Mouse (Mus musculus) ovary, adult 18-20 months (tissue): Measurements from ENCODE around the gene Irf3.
A peak's percentile ranks its signal among the peaks of the same experiment; 100 is the strongest.

Experiments used
- DNase-seq: peaks from one replicate; pipeline ENCODE4 v3.0.0; 2022; ENCODE audit warnings: low spot score, mixed read lengths

The Irf3 gene

GRCm38 (mm10) chr7:44997231-44997939, at the start of gene Irf3:
Irf3 (plus strand) TSS chr7:44997648.
- DNase-seq, result peak; percentile 92

GRCm38 (mm10) chr7:44949922-44950321, 47.5 kb upstream of the Irf3 start:
- no peak for DNase-seq

- DNase-seq, result peak; percentile 77
Measured at GRCm38 (mm10) chr7:44951960-44952359, 45.5 kb upstream of the Irf3 start.

DNA sequence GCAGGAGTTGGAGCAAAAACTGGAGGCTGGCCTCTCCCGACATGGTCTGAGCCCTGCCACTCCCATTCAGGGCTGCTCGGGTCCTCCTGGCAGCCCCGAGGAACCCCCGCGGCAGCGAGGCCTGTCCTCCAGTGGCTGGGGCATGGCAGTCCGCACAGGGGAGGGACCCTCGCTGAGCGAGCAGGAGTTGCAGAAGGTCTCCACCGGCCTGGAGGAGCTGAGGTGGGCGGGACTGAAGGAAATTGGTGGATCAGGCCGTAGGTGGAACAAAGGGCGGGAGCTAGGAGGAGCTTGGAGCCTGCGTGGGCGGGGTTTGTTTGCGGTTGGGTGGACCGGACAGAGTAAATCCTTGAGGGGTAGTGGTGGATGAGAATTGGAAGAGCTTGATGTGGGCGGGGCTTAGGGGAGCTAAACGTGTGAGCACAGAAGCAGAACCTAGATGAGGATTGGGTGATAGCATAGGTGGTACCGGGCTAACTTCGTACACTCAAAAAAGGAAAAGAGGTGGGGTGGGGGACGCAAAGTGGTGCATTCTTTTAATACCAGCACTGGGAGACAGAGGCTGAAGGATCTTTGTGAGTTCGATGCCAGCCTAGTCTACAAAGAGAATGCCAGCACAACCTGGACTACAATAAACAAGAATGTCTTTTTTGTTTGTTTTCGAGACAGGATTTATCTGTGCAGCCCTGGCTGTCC, 44.7 kb upstream of the Irf3 start:
- DNase-seq, result peak; percentile 94

DNA sequence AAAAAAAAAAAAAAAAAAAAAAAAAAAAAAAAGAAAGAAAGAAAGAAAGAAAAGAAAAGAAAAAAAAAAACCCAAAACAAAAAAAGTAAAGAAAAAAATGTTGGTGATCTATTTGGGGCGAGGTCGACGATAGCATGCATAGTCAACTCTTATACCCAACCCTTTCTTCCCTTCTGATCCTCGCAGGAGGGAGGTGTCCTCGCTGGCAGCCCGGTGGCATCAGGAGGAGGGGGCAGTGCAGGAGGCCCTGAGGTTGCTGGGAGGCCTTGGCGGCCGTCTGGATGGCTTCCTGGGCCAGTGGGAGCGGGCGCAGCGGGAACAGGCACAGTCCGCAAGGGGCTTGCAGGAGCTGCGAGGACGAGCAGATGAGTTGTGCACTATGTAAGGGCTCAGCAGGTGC, 43.9 kb upstream of the Irf3 start:
- DNase-seq, result no peak

GRCm38 (mm10) chr7:44954091-44954885, 43.2 kb upstream of the Irf3 start:
- DNase-seq, result no peak

DNA sequence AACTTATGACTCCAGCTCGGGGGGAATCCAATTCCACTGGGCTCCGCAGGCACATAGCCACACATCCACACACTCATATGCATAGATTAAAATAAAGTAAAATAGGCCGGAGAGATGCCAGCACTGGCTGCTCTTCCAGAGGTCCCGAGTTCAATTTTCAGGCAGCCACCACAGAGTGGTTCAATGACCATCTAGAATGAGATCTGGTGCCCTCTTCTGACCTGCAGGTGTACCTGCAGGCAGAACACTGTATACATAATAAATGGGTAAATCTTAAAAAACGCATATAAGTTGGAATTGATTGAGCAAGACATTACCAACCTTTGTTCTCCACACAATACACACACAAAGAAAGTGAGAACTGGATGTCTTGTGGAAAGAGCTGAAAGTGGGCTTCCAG, 41.8 kb upstream of the Irf3 start:
- DNase-seq, result no peak

GRCm38 (mm10) chr7:44956266-44956665, 41.2 kb upstream of the Irf3 start:
- DNase-seq, result no peak

- no peak for DNase-seq
Measured at GRCm38 (mm10) chr7:44957183-44957835, 40.1 kb upstream of the Irf3 start.

GRCm38 (mm10) chr7:44958208-44958607, 39.2 kb upstream of the Irf3 start:
- DNase-seq, result no peak

GRCm38 (mm10) chr7:44959281-44959680, 38.2 kb upstream of the Irf3 start:
- no peak for DNase-seq

DNA sequence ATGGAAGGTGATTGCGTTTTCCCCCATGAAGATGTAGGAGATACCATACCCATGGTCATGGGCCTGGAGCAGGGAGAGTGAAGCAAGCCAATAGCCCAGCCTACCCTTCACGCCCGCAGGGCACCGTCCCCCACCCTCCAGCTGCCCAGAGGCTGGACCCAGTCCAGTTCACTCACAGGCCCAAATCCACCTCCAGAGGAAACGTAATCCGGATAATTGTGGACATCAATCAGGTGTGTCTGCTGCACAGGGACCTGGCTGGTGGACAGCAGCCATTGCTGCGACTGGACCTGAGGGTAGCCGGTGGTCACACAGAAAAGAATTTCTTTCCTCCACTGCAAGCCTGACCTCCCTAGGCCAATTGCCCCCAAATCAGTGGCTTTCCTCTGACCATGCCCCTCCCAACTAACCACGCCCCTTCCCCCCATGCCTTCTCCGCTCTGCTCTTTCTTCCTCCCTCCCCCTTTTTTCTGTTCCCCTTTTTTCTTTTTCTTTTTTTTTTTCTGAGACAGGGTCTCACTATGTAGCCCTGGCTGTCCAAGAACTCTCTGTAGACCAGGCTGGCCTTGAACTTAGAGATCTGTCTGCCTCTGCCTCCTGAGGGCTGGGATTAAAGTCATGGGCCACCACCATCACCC, 37.5 kb upstream of the Irf3 start:
- no peak for DNase-seq

DNA sequence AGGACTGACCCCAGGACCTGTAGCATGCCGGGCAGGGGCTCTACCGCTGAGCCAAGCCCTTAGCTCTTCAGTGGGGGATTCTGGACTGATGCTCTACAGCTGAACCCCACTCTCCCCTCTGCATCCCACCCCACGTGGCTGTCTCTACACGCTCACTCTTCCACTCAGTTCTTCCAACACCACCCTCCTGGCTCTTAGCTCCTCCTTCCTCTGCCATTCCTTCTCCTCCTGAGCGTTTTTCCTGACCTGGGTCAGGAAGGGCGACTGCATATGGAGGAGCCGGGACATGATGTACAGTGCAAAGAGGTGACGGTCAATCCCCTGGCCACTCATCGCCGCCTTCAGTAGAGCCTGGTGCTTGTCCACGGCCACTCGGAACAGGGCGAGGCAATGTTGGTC, 36.9 kb upstream of the Irf3 start:
- no peak for DNase-seq

- no peak for DNase-seq
Measured at GRCm38 (mm10) chr7:44962337-44962736, 35.1 kb upstream of the Irf3 start.

DNA sequence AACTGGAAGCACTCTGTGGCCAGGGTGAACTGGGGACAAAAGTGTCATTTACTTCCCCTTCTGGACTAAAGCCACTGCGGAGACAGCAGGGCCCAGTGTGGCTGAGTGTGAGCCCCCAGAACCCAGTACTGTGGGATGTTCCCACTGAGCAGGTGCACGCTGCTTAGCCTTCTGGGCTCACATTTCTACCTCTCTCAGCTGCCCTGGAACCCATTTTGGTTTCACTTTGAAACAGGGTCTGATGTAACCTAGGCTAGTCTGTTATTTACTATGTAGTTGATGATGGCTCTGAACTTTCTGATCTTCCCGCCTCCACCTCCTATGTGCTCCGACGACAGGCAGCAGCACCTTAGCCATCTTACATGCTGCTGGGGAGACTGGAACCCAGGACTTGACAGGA, 34.6 kb upstream of the Irf3 start:
- no peak for DNase-seq

DNA sequence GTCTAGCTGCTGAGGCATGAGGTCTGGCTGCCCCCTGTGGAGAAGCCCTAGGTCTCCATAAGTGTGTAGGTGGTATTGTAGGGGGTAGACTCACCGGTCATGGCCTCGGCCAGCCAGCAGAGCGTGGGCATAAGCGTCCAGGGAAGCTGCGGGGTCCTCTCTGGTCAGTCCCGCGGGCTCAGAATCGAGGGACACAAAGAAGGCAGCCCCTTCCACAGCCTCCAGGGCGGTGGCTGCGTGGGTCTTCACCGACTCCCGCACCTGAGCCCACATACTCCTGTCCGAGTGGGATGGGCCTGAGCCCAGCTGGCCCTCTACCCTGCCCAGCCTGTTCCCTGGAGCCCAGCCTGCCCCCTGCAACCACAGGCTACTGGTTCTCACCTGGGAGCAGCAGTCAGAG, 32.5 kb upstream of the Irf3 start:
- DNase-seq, result no peak

DNA sequence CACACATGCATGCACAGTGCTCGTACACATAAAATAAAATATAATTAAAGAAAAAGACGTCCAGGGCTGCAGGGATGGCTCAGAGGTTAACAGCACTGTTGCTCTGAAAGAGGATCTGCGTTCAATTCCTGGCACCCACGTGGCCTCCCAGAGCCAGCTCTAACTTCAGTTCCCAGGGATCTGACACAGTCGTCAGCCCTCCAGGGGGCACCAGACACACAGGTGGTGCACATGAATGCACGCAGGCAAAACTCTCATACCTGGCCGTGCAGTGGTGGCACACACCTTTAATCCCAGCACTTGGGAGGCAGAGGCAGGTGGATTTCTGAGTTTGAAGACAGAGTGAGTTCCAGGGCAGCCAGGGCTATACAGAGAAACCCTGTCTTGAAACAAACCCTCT, 31.5 kb upstream of the Irf3 start:
- DNase-seq, result no peak

DNA sequence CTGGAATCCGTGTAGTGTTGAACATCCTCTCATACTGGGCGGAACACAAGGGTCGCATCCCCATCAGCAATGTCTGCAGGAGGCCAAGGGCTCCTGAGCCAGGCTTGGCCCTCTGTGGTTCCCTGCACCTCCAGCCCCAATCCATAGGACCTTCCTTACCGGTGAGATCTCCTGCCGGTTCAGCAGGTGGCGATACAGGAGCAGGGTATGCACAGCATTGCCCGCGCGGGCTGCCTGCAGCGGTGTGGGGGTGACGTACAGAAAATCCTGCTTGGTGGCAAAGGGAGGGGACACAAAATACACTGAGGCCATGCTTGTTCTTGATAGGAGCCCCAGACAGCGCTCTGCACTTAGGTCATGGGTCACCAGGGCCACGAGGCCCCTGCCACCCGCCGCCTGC, 30.8 kb upstream of the Irf3 start:
- no peak for DNase-seq

GRCm38 (mm10) chr7:44970231-44970691, 27.2 kb upstream of the Irf3 start:
- peak; percentile 85 for DNase-seq

GRCm38 (mm10) chr7:44971142-44971541, 26.3 kb upstream of the Irf3 start:
- DNase-seq, result no peak

- DNase-seq, result no peak
Measured at GRCm38 (mm10) chr7:44973415-44974130, 23.9 kb upstream of the Irf3 start.
